Mouse (Mus musculus) liver, embryonic 14.5 days (tissue): Measurements from ENCODE around the gene Dusp2.

Source experiments
- CTCF ChIP-seq: IDR thresholded peaks from 2 replicates; pipeline ENCODE4 v1.5.1; 2016; ENCODE audit warnings: antibody characterized with exemption, low read depth, control low read depth
- EP300 ChIP-seq: IDR thresholded peaks from 2 replicates; pipeline ENCODE4 v1.6.1; 2016; ENCODE audit warnings: antibody characterized with exemption, low read depth

DNA sequence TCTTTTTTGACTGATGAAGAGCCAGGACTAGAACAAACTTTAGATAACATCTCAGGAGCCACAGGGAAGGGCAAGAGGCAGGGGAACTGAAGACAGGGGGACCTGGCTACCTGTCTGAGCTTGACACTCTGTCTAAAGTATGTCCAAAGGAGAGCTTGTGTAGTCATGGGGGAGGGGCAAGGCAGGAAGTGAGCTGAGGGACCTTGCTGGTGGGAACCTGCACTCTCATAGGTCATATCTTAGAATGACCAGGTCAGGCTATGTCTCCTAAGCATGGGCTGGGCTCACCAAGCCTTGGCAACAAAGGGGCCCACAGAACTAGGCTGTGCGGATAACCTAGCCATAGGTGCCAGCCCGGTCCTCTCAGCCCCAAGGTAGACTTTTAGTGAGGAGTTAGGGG is 36.1 kb downstream of the Dusp2 start:
- TF ChIP-seq CTCF (no peak), EP300 (no peak)
